Mouse (Mus musculus) embryo, embryonic 10.5 days (tissue): ENCODE data around the gene Fam193b.

Source experiments
- DNase-seq: peaks from one replicate; pipeline ENCODE4 v3.0.0-alpha.2; 2015; ENCODE audit warnings: low spot score

The Fam193b gene

GRCm38 (mm10) chr13:55527834-55528772 is 42.8 kb downstream of the Fam193b start:
- no peak for DNase-seq

GRCm38 (mm10) chr13:55527212-55527611 is 43.7 kb downstream of the Fam193b start:
- DNase-seq = no peak

DNA sequence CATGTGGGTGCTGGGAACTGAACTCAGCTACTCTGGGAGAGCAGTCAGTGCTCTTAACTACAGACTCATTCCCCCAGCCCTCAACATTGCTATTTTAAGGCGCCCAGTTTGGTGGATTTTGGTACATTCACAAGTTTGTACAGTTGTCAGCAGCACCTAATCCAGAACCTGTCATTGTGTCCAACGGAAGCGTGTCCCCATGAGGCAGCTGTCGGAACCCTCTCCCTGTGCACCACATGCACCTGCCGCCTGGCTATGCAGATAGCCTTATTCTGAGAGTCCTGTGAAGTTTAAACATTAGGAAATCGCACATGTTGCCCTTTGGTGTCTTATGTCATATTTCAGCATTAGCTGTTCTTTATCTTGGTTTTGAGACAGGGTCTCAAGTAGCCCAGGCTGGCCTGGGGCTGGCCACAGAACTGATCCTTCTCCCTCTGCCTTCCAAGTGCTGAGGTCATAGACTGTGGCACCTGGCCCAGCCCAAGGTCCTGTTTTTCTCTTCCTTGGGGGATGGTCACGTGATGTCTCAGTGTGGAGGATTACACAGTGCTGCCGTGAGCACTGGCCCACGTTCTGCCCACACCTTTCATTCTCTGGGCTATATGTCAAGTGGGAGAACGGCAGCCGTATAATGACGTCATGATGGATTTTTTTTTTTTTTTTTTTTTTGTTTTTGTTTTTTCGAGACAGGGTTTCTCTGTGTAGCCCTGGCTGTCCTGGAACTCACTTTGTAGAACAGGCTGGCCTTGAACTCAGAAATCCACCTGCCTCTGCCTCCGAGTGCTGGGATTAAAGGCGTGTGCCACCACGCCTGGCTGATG is 45.0 kb downstream of the Fam193b start:
- DNase-seq = no peak

DNA sequence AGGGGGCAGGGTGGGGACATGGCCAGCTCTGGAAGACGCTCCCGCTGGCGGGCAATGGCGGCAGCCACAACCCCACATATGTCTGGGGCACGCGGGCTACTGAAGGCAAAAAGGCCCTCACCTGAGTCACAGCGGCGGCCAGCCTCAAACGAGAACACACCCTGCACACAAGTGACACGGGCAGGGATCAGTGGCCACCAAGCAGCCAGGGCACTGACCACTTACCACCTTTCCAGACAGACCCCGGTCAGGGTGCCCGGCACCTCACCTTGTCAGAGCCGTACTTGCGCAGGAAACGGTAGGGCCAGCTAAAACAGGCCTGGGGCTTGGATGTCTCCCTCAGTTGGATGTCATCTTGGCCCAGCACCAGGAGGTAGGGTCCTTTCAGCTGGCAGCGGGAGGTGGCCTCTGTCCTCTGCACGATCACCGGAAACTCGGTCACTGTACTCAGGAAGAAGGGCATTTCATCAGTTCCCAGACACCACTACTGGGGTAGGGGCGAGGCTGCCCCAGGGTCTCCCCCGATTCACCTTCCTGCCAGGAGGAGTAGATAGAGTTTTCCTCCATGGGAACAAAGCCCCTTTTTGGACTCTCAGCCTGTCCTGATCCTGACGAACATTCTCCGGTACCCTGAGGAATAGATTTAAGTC is 46.8 kb downstream of the Fam193b start:
- DNase-seq = no peak

DNA sequence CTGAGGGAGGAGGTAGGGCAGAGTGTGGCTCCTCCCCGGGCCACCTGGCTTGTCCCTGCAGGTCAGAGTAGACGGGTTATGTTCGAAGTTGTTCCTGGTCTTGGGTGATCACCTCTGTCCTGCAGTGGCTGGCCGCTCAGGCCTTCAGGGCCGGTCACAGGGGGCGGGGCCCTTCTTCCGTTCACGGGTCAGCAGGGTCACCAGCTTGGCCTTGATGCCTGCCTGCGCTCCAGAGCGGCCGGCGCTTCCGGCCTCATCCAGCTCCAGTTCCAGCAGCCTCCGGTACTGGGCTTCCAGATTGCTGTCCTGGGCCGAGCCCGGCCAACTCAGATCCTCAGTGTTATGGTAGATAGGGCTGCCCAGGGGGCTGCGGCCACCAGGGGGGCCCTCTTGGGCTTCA is 47.6 kb downstream of the Fam193b start:
- DNase-seq = peak; percentile 36

DNA sequence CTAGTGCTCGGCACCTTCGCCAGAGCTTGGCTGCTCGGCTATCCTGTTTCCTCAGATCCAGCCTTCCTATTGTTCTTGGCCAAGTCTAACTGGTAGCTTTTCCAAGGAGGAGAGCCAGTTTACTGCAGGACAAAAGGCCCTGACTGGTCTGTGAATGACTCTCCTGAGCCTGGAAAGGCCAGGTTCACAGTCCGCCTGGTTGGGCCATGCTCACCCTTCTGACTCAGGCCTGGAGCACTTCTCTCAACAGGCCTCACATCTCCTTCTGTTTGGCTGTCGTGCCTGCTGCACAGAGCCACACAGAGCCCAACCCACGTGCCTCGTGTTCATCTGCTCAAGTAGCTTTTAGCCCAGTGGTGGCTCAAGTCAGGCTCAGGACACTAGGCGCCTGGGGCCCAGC is 48.2 kb downstream of the Fam193b start:
- no peak for DNase-seq

DNA sequence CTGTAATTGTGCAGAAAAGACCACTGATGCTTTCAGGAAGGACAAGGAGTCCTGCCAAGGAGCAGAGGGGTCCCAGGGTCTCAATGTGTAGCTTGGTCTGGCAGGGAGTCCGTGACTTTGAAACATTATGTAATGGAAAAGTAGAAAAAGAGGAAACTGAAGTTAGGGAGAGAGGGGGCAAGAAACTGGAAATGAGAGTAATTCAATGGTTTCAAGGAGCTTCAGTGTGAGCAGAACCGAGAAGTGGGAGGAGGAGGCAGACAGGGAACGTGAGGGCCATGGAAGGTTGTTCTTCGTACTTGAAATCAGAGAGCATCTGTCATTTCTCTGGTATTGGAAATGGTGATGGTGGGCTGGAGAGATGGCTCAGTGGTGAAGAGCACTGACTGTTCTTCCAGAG is 51.3 kb downstream of the Fam193b start:
- no peak for DNase-seq

- DNase-seq = peak; percentile 93
Measured at GRCm38 (mm10) chr13:55516955-55517354, 54.0 kb downstream of the Fam193b start.

- DNase-seq = no peak
Measured at GRCm38 (mm10) chr13:55513828-55514227, 57.1 kb downstream of the Fam193b start.

DNA sequence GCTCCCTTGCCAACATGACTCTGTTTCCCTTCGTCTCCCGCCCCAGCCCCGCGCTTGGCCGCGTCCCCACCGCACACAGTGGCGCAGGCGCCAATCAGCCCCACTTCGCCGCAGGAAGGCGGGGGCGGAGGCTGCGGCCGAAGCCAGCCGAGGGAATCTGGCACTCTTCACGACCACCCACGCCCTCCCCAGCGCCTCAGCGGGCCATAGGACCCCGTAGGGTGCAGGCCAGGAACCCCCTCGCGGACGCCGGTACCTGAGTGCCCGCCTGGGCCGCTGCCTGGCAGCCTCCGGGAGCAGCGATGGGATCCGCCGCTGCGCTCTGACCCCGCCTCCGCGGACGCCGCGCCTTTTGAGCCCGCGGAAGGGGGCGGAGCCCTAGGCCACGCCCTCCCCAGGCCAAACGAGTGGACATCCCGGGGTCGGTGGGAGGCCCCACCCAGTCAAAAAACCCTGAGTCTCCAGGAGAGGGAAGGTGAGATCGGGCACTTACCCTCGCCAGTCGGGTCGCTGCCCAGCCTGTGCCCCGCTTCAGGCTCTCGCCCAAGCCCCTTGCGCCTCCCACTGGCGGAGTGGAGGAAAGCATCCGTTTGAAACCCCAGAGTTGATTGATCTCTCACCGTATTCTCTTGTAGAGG is 57.7 kb downstream of the Fam193b start, which contains the start of gene Pdlim7:
TSS of gene Pdlim7 (minus strand) at position 566 of the 638 bp plus-strand sequence.
- DNase-seq = peak; percentile 91

DNA sequence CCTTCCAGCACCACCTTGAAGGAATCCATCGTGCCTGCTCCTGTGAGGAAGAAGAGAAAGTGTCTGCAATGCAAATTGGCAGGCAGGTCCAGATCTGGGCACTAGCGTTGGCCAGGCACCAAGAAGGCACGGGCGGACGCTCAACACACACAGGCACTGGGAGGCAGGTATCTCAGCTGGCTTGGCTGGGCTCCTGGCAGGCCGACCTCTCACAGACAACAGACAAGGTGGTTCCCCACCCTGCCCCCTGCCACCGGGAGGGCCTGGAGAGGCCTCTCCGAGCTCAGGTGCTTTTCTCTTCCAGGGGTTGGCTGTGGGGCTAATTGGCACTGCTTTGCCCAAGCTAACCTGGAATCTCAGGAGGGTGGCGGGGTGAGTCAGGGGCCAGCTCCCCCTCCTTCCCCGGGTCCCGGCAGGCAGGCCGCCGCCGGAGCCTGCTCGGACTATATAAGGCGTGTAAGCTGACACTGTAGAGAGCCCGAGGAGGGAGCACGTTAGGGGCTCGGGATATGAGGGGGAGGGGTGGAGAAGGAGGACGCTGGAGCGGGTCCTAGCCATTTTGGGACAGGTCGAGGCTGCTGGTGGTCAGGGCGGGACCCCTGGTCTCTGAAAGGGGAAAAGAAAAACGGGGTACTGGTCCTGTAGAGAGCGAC is 58.4 kb downstream of the Fam193b start:
- peak; percentile 86 for DNase-seq

- peak; percentile 65 for DNase-seq
Measured at GRCm38 (mm10) chr13:55511492-55511861, 59.4 kb downstream of the Fam193b start.

DNA sequence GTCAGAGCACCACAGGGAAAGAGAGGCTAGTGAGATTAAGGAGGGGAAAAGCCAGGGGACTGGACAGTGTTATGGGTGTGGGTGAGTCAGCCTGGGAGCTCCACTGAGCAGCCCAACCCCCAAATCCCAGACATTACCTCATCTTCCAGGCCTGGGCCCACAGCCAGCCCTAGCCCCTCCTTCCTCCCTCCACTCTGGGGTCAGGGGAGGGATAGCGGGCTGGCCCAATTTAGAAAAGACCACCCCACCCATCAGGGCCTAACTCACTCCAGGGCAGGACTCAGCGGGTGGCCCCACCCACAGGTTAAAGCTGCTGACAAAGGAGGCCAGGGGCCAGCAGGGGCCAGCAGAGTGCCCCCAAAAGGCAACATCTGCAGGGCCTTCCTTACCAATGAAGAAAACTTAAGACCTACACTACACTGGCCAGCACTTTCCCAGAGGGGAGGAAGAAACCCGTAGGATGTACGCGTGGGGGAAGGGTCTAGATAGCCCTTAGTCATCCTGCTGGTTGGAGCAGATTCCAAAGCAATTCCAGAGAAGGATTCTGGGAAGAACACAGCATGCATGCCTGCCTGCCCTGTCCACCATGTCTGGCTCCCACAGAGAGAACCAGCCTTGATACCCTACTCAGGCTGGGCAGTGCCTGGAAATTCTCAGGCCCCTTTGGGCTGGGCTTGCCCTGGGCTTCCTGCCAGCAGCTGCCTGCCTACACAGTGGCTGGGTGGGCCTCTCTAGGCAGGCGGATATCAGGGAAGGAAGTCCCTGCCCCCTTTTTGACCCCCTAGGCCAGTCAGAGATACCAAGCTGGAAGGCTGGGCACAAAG is 60.0 kb downstream of the Fam193b start:
- DNase-seq = peak; percentile 82

- no peak for DNase-seq
Measured at GRCm38 (mm10) chr13:55510332-55510667, 60.6 kb downstream of the Fam193b start.

GRCm38 (mm10) chr13:55508531-55508930 is 62.4 kb downstream of the Fam193b start:
- DNase-seq = no peak

DNA sequence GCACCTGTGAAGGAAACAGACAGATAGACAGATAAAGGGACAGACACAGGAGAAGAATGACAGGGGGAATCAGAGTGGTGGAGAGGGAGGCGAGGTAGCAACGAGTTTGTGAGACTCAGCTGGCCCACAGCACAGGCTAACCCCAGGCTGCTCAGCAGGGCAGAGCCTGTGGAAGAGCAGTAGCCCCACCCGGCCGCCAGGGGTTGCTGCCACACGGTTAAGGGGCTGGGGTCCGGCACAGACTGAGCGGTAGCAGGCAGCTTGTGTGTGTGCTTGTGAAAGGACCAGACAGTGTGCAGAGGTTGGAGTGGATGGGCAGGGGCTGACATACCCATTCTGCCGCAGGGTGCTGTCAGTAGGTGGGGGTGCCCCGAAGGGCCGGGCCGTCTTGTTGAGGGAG is 63.0 kb downstream of the Fam193b start:
- no peak for DNase-seq

GRCm38 (mm10) chr13:55506697-55507096 is 64.2 kb downstream of the Fam193b start:
- no peak for DNase-seq

DNA sequence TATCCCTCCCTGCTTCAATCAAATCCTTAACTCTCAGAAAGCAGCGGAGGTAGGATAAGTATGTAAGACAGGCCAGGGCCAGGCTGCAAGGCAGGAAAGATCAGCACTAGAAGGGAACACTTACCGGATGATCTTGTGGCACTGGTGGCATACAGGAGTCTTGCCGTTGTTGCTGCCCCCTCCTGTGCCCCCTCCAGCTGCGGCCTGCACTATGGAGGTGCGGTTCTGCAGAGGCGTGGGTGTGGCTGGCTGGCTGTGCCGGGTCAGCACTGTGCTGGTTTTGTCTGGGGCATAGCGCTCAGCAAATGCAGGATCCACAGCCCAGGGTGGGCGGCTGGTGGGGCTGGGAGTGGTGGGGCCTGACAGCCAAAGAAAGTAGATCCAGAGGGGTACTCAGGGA is 65.1 kb downstream of the Fam193b start:
- no peak for DNase-seq

- no peak for DNase-seq
Measured at GRCm38 (mm10) chr13:55504390-55504789, 66.5 kb downstream of the Fam193b start.

- no peak for DNase-seq
Measured at GRCm38 (mm10) chr13:55502405-55502804, 68.5 kb downstream of the Fam193b start.

- DNase-seq = no peak
Measured at GRCm38 (mm10) chr13:55500575-55500974, 70.3 kb downstream of the Fam193b start.
